Mouse (Mus musculus) CH12.LX (cell line): Measurements from ENCODE around the gene Fam117a.

ENCODE experiments used
- CTCF ChIP-seq, 2 experiments: IDR thresholded peaks in 1 of 2; conservative IDR thresholded peaks in 1 of 2; 2 replicates each; pipeline ENCODE4 v1.5.1; 2011 to 2012; ENCODE audit warnings: low read depth in 2 of 2, low read length in 2 of 2, improper control_type of control experiment in 1 of 2, inconsistent platforms in 1 of 2, mild to moderate bottlenecking in 1 of 2, moderate library complexity in 1 of 2
- MYC ChIP-seq: IDR thresholded peaks from 2 replicates; pipeline ENCODE4 v1.6.1; 2011; ENCODE audit warnings: low read depth, mild to moderate bottlenecking, improper control_type of control experiment, low read length
- NRF1 ChIP-seq: IDR thresholded peaks from 2 replicates; pipeline ENCODE4 v1.6.1; 2014; ENCODE audit warnings: low read depth, mild to moderate bottlenecking, inconsistent platforms, low read length, improper control_type of control experiment, moderate library complexity
- TBP ChIP-seq: conservative IDR thresholded peaks from 2 replicates; pipeline ENCODE4 v1.6.1; 2011; ENCODE audit warnings: low read depth, low read length, improper control_type of control experiment

DNA sequence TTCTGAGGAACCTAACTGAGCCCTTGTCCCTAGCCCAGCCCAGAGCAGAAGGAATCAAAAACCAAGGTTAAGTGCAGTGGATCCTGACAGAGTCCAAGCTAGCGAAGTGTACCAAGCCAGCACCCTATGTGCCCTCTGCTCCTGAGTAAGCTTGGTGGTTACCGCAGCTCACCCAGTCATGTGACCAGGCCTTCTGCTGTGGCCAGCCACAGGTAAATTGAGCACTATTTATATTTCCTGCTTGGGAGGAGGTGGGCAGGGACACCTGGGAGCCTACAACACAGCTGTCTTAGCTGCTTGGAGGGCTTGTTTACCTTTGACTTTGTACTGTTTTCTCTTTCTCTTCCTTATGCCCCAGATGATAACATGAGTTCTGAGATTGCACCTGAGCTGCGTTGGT is 14.1 kb downstream of the Fam117a start:
- TF ChIP-seq MYC (no peak), CTCF (conservative IDR thresholded peaks at IDR 0.05 in 1 of 2, IDR thresholded peaks at IDR 0.05 in 1 of 2; ENCODE audit: low read depth in 2 of 2, low read length in 2 of 2) (no peak), NRF1 (no peak), TBP (no peak)
